Mouse (Mus musculus) ovary, postnatal 14 days (tissue): ENCODE measurements around the gene Slc26a6.

Experiments
- DNase-seq: peaks from one replicate; pipeline ENCODE4 v3.0.0; 2022; ENCODE audit warnings: low spot score

Slc26a6 gene

DNA sequence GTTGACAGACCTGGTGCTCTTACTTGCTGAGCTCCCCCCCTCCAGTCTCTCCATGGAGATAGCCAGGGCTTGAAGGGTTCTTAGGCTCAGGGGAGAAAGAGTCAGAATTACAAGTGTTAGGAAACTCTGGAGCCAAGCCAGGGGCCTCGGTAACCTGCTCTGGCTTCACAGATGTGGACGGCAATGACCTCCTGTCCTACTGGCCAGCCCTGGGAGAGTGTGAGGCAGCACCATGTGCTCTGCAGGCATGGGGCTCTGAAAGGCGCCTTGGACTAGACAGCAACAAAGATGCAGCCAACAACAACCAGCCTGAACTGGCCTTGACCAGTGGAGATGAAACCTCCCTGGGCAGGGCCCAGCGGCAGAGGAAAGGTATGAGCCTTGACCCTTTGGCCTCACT is 5.7 kb upstream of the Slc26a6 start:
- no peak for DNase-seq

GRCm38 (mm10) chr9:108848419-108848818 is 4.7 kb upstream of the Slc26a6 start:
- DNase-seq = no peak

DNA sequence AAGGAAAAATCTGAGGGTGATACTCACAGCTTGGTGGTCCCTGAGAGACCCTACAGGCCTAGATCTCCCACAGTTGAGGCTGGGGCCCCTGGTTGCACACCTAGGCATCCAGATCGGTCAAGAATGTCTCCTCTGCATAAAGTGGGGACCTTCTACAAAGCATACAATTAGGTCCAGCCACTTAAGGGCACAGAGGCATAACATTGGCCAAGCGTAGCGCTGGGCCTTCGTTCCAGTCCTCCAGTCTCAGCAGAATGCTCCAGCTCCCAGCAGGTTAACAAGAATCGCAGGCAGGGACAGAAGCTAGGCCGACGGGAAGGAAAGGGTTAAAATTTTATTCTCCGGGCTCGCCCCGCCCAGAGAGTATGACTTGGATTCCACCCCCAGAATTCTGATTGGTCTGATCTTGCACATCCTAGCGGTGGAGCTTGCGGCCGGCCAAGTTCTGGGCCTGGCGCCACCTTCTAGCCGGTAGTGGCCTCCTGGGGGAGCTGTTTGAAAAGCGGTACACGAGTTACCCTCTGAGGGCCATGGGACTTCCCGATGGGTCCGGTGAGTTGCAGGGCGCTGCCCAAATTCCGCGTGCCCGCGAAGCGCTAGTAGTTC is 655 bp downstream of the Slc26a6 start:
- peak; percentile 79 for DNase-seq

GRCm38 (mm10) chr9:108854241-108854696 is 1.2 kb downstream of the Slc26a6 start:
- DNase-seq = peak; percentile 66

GRCm38 (mm10) chr9:108855335-108855734 is 2.3 kb downstream of the Slc26a6 start:
- no peak for DNase-seq

DNA sequence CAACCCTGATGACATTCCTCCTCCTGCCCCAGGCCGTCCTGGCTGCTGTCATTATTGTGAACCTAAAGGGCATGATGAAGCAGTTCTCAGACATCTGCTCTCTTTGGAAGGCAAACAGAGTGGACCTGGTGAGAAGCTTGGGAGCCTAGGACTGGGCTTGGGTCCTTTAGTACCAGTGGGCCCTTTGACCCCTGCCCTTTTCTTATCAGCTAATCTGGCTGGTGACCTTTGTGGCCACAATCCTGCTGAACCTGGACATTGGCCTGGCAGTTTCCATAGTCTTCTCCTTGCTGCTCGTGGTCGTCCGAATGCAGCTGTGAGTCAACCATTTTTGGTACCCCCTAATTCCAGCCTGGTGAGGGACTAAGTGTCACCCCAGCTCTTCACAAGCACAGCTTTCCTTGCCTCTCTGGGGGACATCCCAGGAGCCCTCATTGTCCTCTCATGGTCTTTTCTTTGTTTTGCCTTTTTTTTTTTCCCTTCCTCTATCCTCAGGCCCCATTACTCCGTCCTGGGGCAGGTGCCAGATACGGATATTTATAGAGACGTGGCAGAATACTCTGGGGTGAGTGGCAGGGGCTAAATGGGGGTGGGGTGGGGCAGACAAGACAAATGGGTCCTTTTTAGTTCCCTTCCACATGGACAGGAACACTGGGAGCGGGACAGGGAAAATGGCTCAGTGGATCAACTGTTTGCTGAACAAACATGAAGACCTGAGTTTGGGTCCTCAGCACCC is 5.9 kb downstream of the Slc26a6 start:
- no peak for DNase-seq

- DNase-seq = no peak
These were observed 59.2 kb downstream of the Slc26a6 start for GRCm38 (mm10) chr9:108912308-108912707.

GRCm38 (mm10) chr9:108913161-108913560 is 60.1 kb downstream of the Slc26a6 start:
- no peak for DNase-seq

- no peak for DNase-seq
These were observed 60.5 kb downstream of the Slc26a6 start for GRCm38 (mm10) chr9:108913621-108914020.

DNA sequence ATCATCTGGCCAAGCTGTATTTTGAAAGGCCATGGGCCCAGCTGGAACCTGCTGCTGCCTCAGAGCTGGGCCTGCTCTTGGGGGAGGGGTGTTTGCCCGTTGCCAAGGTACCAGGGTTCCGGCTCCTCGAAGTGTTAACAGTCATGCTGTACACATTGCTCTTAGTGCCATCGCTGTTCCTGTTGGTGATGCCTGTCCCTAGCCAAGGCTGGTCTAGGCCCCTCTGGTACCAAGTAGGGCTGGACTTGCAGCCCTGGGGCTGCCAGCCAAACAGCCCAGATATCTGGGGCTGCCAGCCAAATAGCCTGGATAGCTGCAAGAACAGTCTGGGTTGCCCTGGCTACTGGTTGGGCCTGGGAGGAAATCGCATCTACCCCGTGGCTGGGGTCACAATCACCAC is 61.4 kb downstream of the Slc26a6 start, which contains the start of gene Tmem89:
Gene Tmem89, plus strand, starts transcription at position 129 of the 400 bp plus-strand sequence.
- no peak for DNase-seq

DNA sequence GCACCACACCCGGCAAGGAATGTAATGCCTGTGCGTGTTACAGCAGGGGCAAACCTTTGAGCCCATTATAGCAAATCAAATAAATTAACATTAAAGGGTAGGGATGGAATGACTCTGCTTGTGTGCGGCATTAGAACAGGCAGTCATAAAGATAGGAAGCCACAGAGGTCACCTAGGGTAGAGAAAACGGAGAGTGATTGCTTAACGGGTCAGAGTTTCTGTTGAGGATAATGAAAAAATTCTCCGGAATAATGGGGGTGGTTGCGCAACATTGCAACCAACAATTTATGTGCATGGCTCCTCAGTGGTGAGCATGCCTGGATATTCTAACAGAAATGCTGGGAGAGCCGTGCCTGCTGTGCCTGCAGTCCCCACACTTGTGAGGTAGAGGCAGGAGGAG is 72.8 kb downstream of the Slc26a6 start:
- DNase-seq = no peak

GRCm38 (mm10) chr9:108928424-108928823 is 75.3 kb downstream of the Slc26a6 start:
- no peak for DNase-seq

- DNase-seq = no peak
These were observed 82.9 kb downstream of the Slc26a6 start for GRCm38 (mm10) chr9:108935991-108936390.

DNA sequence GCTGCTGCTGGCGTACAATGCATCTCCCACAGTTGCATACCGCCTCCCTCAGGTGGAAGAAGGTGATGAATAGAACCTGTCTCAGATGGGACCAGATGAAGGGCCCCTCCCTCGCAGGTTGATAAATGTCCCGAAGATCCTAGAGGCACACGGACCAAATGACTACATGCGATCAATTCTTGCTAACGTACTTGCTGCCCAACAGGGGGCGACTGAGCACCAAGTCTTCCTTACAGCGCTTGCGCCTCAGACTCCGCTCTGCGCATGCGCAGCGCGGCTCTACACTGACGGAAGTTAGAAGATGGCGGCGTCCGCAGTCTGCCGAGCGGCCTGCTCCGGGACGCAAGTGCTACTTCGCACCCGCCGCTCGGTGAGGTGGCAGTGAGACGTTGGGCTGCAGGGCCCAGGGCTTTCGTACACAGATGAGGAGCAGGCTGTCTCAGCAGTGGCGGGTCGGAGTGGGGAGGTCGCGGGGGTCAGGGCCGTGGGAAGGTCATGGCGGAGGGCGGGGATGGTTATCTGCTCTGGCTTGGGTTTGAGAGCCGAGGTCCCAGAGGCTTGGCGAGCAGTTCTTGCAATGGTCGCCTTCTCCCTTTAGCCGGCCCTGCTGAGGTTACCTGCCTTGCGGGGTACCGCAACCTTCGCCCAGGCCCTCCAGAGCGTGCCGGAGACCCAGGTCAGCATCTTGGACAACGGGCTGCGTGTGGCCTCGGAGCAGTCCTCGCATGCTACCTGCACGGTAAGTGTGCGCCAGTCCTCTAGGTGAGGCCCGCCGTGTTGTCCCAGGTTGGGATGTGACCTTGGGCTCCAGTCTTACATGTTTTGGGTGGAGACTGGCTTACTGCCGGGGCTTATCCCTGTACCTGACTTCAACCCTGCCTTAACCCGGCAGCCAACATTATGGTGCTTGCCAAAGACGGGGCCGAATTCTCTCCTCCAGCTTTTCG is 83.6 kb downstream of the Slc26a6 start, which contains the start of gene Uqcrc1:
Gene Uqcrc1, plus strand, starts transcription at position 216 of the 947 bp plus-strand sequence.
- peak; percentile 92 for DNase-seq

DNA sequence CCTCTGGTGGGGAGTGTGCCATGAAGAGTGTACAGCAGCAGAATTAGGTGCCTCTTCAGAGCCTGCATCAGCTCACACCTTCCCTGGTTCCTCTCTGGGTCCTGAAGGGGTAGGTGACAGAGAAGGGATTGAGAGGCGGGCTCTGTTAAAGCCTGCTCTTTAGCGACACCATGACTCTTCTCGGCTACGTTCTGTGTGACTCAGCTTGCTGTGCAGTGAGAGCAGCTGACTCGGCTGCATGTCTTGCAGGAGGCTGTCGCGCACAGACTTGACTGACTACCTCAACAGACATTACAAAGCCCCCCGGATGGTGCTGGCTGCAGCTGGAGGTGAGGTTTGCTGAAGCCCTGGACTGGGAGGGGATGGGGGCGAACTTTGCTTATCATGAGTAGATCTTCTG is 92.0 kb downstream of the Slc26a6 start:
- no peak for DNase-seq

GRCm38 (mm10) chr9:108945608-108946007 is 92.5 kb downstream of the Slc26a6 start:
- no peak for DNase-seq

GRCm38 (mm10) chr9:108949231-108949966 is 96.3 kb downstream of the Slc26a6 start:
- peak; percentile 21 for DNase-seq

GRCm38 (mm10) chr9:108949967-108950728 is 97.1 kb downstream of the Slc26a6 start:
- no peak for DNase-seq

- DNase-seq = no peak
These were observed 100.1 kb downstream of the Slc26a6 start, which contains the start of gene Col7a1 for GRCm38 (mm10) chr9:108953081-108953636. TSS of gene Col7a1 (plus strand) at chr9:108953586.

DNA sequence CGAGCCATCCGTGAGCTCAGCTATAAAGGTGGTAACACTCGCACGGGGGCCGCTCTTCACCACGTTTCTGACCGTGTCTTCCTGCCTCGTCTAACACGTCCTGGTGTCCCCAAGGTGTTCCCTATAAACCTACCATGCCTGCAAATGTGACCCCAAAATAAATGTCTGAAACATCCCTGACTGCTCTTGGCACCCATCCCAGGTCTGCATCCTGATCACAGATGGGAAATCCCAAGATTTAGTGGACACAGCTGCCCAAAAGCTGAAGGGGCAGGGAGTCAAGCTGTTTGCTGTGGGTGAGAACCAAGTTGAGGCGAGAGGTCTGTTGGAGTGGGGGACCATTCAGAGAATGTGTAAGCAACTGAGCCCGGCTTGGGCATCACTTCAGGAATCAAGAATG is 102.2 kb downstream of the Slc26a6 start:
- no peak for DNase-seq
